21 mouse cellular contexts compared by ENCODE assay signal in genomic region chr2:143904896-143905295, GRCm38 (mm10). TPM values are rescaled to one million over a fixed set of nuclear protein-coding genes. Genes with fewer than 3 reads are reported as not detected.
A peak's percentile ranks its signal among the peaks of the same experiment; 100 is the strongest.
DNase-seq lines count a peak whose midpoint lies in the region; ATAC-seq and TF ChIP-seq lines count a peak whose summit lies in the region.
"Had no signal": no experiment of that assay in that cellular context is flagged by ENCODE, and none has a peak within 500 bp of the region (broad histone marks: within the 10 kb centered on the region; RNA-seq: fewer than 3 reads in every experiment).

No protein-coding gene starts in this region.

- no peak overlapping the region for H3K4me3 ChIP-seq in small intestine, adult 2 months (ENCODE audit: low read depth, low read length)
- H3K4me3 ChIP-seq in intestine, embryonic 15.5 days (replicated peaks) = no peak overlapping the region
- H3K4me3 ChIP-seq: forebrain, embryonic 10.5 days; limb, embryonic 10.5 days; megakaryocyte, embryonic 14.5 days; myocyte had no signal

- WGBS in small intestine, adult 2 months = 26% methylated on average over 5 of the region's 5 CpGs
- 74% methylated on average over 5 of the region's 5 CpGs for WGBS in intestine, embryonic 15.5 days

- TF ChIP-seq CTCF in small intestine, adult 2 months (IDR thresholded peaks at IDR 0.05; ENCODE audit: extremely low read depth, insufficient read length, insufficient replicate concordance, low read depth, low read length) = no peak

- H3K36me3 ChIP-seq in small intestine, adult 2 months (ENCODE audit: control insufficient read depth, insufficient read depth, low read length) = no peaks in the 10 kb centered on the region
- H3K36me3 ChIP-seq in intestine, embryonic 15.5 days = no peaks in the 10 kb centered on the region
- H3K36me3 ChIP-seq: forebrain, embryonic 10.5 days; limb, embryonic 10.5 days had no signal

- intact Hi-C loops in gastrocnemius, postnatal 14 days (cut with DNase I; ENCODE audit: low total_unique reads) = no loop called here

- H3K4me1 ChIP-seq in small intestine, adult 2 months (ENCODE audit: control insufficient read depth, insufficient read depth, insufficient read length, low read length) = peaks cover 20% of the 10 kb centered on the region; the same call in 1 of the 2 replicates
- H3K4me1 ChIP-seq in intestine, embryonic 15.5 days (replicated peaks) = peaks cover 2% of the 10 kb centered on the region; the same call in 1 of the 2 replicates
- H3K4me1 ChIP-seq: forebrain, embryonic 10.5 days; limb, embryonic 10.5 days had no signal

- TF ChIP-seq POLR2A in small intestine, adult 2 months (IDR thresholded peaks at IDR 0.05; ENCODE audit: low read depth, low read length) = no peak

- no peaks in the 10 kb centered on the region for H3K9me3 ChIP-seq in intestine, embryonic 15.5 days
- H3K9me3 ChIP-seq: forebrain, embryonic 10.5 days; limb, embryonic 10.5 days; megakaryocyte, embryonic 14.5 days had no signal

- H3K27ac ChIP-seq in small intestine, adult 2 months (ENCODE audit: insufficient read depth, low read depth, low read length) = peak overlapping the region; percentile 95
- H3K27ac ChIP-seq in intestine, embryonic 15.5 days = no peak overlapping the region
- H3K27ac ChIP-seq: forebrain, embryonic 10.5 days; kidney, postnatal 0 days; limb, embryonic 10.5 days had no signal

- no peak overlapping the region for H3K9ac ChIP-seq in intestine, embryonic 15.5 days

- no peak for ATAC-seq in intestine, embryonic 15.5 days
- ATAC-seq: hindbrain, embryonic 16.5 days had no signal

- H3K4me2 ChIP-seq in intestine, embryonic 15.5 days (replicated peaks) = no peak overlapping the region
- H3K4me2 ChIP-seq: liver, embryonic 11.5 days had no signal

- no peaks in the 10 kb centered on the region for H3K27me3 ChIP-seq in small intestine, adult 2 months (ENCODE audit: control insufficient read depth, insufficient read depth, low read length)
- no peaks in the 10 kb centered on the region for H3K27me3 ChIP-seq in intestine, embryonic 15.5 days (replicated peaks)
- H3K27me3 ChIP-seq: CH12.LX; megakaryocyte, embryonic 14.5 days had no signal

- DNase-seq in heart, adult 11 months = peak; percentile 84
- no peak for DNase-seq in heart, adult 8-10 months (ENCODE audit: low spot score)
- DNase-seq in ovary, adult 18-20 months (ENCODE audit: low spot score) = peak; percentile 32
- DNase-seq in ovary, postnatal 36 days (ENCODE audit: low spot score) = no peak
- DNase-seq in adrenal gland, postnatal 25 days = peak; percentile 66
- DNase-seq in gastrocnemius, postnatal 14 days = no peak
- DNase-seq: cerebellum, postnatal 10 days; gastrocnemius, postnatal 25 days; lung, adult 2 months; midbrain, embryonic 14.5 days had no signal

RNA-seq across cellular contexts. Expression of gene Dstn, which starts 10.2 kb away (rescaled TPM):
- total RNA-seq in heart, adult 8-10 months (2022) = 100 to 1,000 TPM; 129 to 151 (median 143) TPM
- 258 and 286 TPM in 2 replicates for total RNA-seq in adrenal gland, postnatal 25 days (2021)
- 28.5 and 69.3 TPM in 2 replicates for polyA plus RNA-seq in small intestine, adult 2 months (2012; rRNA removed)
- polyA plus RNA-seq in intestine, embryonic 15.5 days (2015; fragmentation: Nextera tagmentation; extraction: Ambion mirVana) = 674 and 711 TPM in 2 replicates
- 10 to 100 TPM; 43.1 to 52.3 TPM for total RNA-seq in gastrocnemius, postnatal 14 days (2021)

RNA-seq across cellular contexts. Expression of gene Bfsp1, which starts 41.9 kb away (rescaled TPM):
- total RNA-seq in heart, adult 8-10 months (2022) = under 1 TPM in 3 of 4 experiments, not detected in 1; 0.16 to 0.47 (median 0.17) TPM
- total RNA-seq in adrenal gland, postnatal 25 days (2021) = 0.52 and 1.0 TPM in 2 replicates
- 1.0 and 3.9 TPM in 2 replicates for polyA plus RNA-seq in small intestine, adult 2 months (2012; rRNA removed)
- polyA plus RNA-seq in intestine, embryonic 15.5 days (2015; fragmentation: Nextera tagmentation; extraction: Ambion mirVana) = 4.2 and 4.3 TPM in 2 replicates
- under 1 TPM; 0.53 to 0.66 TPM for total RNA-seq in gastrocnemius, postnatal 14 days (2021)
- total RNA-seq: hematopoietic stem cell, adult 5-6 weeks had no signal

Comparison
In these comparisons a context has a peak if more than half of its experiments do, and no peak if none do; other contexts are left out.
1. DNase-seq: peak in heart, adult 11 months (single experiment), ovary, adult 18-20 months (single experiment) and adrenal gland, postnatal 25 days (single experiment); none in heart, adult 8-10 months (single experiment), ovary, postnatal 36 days (single experiment) and gastrocnemius, postnatal 14 days (single experiment).